Mouse (Mus musculus) embryonic fibroblast, embryonic 13.5 days (primary cell): ENCODE results near the gene Sec13.

Source experiments
- CTCF ChIP-seq: IDR thresholded peaks from 2 replicates; pipeline ENCODE4 v1.5.1; 2011; ENCODE audit warnings: mild to moderate bottlenecking, control low read depth, low read length, moderate library complexity, borderline replicate concordance; ENCODE audit not compliant: insufficient read depth
- POLR2A ChIP-seq: IDR thresholded peaks from 2 replicates; pipeline ENCODE4 v1.6.1; 2011; ENCODE audit warnings: low read depth, mild to moderate bottlenecking, control low read depth, low read length, moderate library complexity

DNA sequence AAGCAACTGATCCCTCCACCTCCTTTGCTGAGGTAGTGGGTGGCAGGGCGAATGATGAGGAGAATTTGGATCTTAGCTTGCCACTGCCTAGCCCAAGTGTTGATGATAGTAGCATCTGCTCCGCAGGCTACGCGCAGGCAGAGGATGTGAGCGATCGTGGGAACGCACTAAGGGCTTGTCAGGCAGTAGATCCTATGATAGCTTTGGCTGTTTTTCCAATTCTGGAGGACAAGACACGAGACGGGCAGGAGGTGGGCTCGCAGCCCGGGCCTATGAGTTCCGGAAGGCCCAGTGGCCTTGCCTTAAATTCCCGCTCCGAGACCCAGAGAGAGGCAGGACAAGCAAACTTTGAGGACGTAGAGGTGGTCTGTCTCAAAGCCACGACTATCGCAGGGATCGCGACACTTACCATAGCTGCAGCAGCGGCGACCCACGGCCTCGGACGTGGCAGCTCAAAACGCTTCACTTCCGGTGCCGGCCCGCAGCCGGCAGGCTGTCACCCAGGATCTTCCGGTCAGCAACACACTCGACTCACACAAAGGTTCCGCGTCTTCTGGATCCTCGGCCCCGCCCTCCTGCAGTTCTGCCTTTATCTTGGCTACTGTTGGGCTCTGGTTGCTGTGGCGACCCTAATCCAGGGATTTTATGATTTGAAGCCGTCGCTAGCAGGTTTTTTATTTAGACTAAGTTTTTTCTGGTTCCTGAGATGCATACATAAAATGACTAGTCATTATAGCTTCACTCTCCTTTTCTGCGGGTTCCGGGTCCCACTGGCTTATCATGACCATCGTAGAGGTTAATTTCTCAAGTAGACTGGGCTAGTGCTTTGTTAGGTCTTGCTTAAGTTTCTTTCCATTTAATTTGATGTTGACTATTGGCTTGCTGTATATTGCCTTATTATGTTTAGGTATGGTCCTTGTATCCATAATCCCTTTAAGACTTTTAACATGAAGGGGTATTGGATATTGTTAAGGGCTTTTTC lies at the start of gene Sec13:
- TF ChIP-seq CTCF, result no peak
- peak; percentile 94 for TF ChIP-seq POLR2A
